Mouse (Mus musculus): ENCODE results near the gene 3110082I17Rik. TPM values are rescaled to one million over a fixed set of nuclear protein-coding genes. Genes with fewer than 3 reads are reported as not detected.

Gene 3110082I17Rik
- polyA plus RNA-seq, 1 experiment from 2014 or later = 26.2 TPM

DNA sequence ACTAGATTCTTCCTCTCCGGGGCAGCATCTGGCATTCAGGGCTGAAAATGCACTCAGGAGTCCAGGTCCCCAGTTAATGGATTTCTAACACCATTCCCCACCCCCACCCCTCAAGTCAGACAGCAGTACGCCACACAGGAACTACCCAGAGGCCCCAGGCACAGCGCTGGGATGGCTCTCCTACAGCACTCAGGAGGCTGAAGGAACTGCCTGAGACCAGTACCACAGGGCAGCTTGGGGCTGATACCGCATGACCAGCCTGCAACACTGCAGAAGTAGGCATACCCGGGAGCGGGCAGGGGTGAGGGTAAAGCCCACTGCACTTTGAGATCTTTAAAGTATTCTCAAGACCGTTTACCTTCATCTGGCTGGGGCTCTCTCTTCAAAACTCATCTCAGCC lies 54.8 kb downstream of the 3110082I17Rik start:
- DNase-seq = no peak
- ATAC-seq (ENCODE audit: low read depth) = peak; percentile 26; the same call in 1 of the 2 replicates
- peak overlapping the region; percentile 46 for H3K9ac ChIP-seq
- no peaks in the 10 kb centered on the region for H3K9me3 ChIP-seq (replicated peaks)
- 29% methylated on average over 7 of the region's 7 CpGs for WGBS (ENCODE audit: insufficient replicate concordance)
- H3K27ac ChIP-seq = peak overlapping the region; percentile 78
- no peaks in the 10 kb centered on the region for H3K36me3 ChIP-seq
- peaks cover 63% of the 10 kb centered on the region for H3K4me1 ChIP-seq (replicated peaks)
- no peaks in the 10 kb centered on the region for H3K27me3 ChIP-seq
- H3K4me3 ChIP-seq (replicated peaks) = peak overlapping the region; percentile 16; the same call in 1 of the 2 replicates
- peak overlapping the region; percentile 35 for H3K4me2 ChIP-seq

DNA sequence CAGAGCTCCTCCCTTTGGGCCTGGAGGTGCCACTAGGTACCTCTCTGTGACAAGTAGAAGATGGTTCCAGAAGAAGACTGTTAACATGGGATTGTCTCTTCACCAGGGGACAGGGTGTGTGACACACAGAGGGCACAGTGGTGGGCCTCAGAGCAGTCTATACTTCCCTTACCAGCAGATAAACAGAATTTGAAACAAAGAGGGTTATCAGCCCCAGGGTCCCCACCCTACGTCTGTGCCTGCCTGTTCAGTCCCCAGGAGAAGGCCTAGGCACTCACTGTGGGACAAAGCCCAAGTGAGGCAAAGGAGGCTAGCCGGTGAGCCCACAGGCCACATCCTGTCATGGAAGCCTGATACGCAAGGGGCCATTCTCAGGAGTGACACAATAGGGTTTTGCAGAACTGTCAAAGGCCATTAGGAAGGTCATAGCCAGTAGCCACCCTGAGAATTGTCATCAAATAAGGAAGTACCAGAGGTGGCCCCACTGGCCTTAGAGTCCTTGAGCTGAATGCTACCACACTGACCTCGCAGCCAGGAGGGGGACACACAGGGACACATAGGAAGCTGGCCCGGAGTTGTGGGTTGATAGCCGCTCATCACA lies 55.4 kb downstream of the 3110082I17Rik start, which contains the start of gene C130050O18Rik:
TSS of gene C130050O18Rik (plus strand) at position 480 of the 601 bp plus-strand sequence.
- H3K9ac ChIP-seq = peak within 1 kb of the TSS; percentile 46
- WGBS (ENCODE audit: insufficient replicate concordance) = 25% methylated on average over 6 of the region's 6 CpGs
- H3K36me3 ChIP-seq = no peaks in the 10 kb centered on the region
- no peak for DNase-seq
- peak within 1 kb of the TSS; percentile 16; the same call in 1 of the 2 replicates for H3K4me3 ChIP-seq (replicated peaks)
- H3K4me1 ChIP-seq (replicated peaks) = peaks cover 63% of the 10 kb centered on the region
- peak within 1 kb of the TSS; percentile 78 for H3K27ac ChIP-seq
- H3K27me3 ChIP-seq = no peaks in the 10 kb centered on the region
- H3K9me3 ChIP-seq (replicated peaks) = no peaks in the 10 kb centered on the region
- peak; percentile 83 for ATAC-seq (ENCODE audit: low read depth)
- H3K4me2 ChIP-seq = peak within 1 kb of the TSS; percentile 35

DNA sequence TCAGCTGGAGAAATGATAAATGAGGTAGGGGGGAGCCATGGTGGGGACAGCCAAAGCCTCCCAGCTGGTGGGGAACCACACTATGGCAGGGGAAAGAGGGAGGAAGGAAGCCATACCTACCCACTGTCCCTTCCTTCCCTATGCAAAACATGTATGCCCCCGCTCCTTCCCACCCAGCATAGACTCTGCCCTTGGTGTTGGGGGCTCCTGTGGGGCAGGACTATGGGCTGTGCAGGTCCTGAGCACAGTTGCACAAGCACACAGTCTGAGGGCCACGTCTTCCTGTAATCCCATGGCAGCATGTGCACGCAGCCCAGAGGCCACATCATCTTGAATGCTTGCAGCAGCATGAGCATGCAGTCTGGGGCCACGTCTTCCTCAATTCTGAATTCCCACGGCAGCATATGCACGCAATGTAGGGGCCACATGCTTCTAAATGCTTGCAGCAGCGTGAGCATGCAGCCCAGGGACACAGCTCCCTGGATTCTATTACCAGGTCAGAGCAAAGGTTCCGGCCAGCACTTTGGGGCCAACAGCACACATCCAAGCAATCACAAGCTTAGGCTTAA lies 56.6 kb downstream of the 3110082I17Rik start:
- Histone ChIP-seq H3K4me3 (replicated peaks) (no peak overlapping the region), H3K4me1 (replicated peaks) (peaks cover 56% of the 10 kb centered on the region), H3K9ac (no peak overlapping the region), H3K36me3 (no peaks in the 10 kb centered on the region), H3K4me2 (no peak overlapping the region; the same call in 1 of the 2 replicates), H3K9me3 (replicated peaks) (no peaks in the 10 kb centered on the region), H3K27me3 (no peaks in the 10 kb centered on the region), H3K27ac (peak overlapping the region; percentile 78)
- ATAC-seq (ENCODE audit: low read depth) (no peak), DNase-seq (no peak)
- 56% methylated on average over 8 of the region's 8 CpGs for WGBS (ENCODE audit: insufficient replicate concordance)

DNA sequence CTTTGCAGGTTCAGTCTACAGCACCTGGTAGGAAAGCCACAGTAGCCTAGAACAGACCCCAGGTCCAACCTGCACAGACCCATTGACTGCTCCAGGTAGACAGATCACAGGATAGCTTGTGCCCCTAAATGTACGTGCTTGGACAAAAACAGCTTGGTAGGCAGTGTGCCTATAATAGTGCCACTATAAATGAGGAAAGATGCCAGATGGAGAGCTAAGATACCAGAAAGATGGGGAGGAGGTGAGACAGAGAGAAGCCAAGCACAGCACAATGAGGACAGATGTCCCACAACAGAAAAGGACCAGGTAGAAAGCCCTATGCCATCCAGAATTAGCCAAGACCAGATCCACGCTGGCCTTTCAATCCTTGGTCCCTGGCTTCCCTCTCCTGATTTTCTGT lies 58.2 kb downstream of the 3110082I17Rik start:
- Histone ChIP-seq H3K4me1 (replicated peaks) (peaks cover 58% of the 10 kb centered on the region), H3K27me3 (no peaks in the 10 kb centered on the region), H3K36me3 (no peaks in the 10 kb centered on the region), H3K4me2 (no peak overlapping the region), H3K4me3 (replicated peaks) (no peak overlapping the region), H3K9ac (no peak overlapping the region), H3K27ac (no peak overlapping the region), H3K9me3 (replicated peaks) (no peaks in the 10 kb centered on the region)
- ATAC-seq (ENCODE audit: low read depth) (no peak), DNase-seq (no peak)
- WGBS (ENCODE audit: insufficient replicate concordance) = 84% methylated on average over 2 of the region's 2 CpGs

DNA sequence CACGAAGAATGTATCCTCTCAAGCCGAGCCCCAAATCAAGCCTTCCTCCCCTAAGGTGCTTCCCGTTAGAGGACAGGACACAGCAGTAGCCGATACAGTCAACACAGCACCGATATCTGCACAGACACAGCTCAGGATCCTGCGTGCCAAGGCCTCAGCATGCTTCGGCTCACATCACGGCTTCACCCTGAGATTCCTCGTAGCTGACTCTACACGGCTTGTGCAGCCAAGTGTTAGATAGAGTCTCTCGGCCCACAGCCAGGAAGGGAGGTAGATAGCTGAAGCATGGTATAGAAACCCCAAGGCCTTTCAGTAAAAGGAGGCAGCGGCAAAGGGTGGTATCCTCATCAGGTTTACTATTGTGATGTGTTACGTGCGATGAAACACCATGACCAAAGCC lies 60.3 kb downstream of the 3110082I17Rik start:
- DNase-seq = no peak
- 77% methylated on average over 14 of the region's 14 CpGs for WGBS (ENCODE audit: insufficient replicate concordance)
- H3K27me3 ChIP-seq = no peaks in the 10 kb centered on the region
- H3K4me1 ChIP-seq (replicated peaks) = peaks cover 52% of the 10 kb centered on the region
- H3K27ac ChIP-seq = no peak overlapping the region; the same call in 1 of the 2 replicates
- H3K36me3 ChIP-seq = peaks cover 11% of the 10 kb centered on the region
- ATAC-seq (ENCODE audit: low read depth) = no peak
- no peak overlapping the region for H3K9ac ChIP-seq
- H3K4me2 ChIP-seq = no peak overlapping the region
- no peaks in the 10 kb centered on the region for H3K9me3 ChIP-seq (replicated peaks)
- H3K4me3 ChIP-seq (replicated peaks) = no peak overlapping the region

DNA sequence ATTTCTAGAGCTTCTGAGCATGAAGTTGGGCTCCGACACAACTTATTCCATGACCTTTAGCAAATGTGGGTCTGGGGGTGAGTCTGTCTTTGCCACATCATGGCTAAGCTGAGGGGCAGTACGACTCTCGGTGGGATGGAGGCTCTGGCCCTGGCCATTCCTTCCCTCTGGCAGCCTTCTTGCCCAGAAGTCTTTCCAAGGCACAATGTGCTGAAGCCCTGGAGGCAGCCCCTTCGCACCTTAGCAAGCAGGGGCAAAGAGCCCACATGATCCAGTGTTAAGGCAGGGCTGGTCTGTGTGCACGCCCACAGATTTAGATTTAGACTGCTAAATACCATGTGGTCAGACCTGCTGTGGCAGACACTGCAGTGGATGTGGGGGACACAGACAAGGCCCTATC lies 61.5 kb downstream of the 3110082I17Rik start:
- 0 out of 2 replicates have a peak overlapping the region, but pooled peaks have one; percentile 79 for H3K27ac ChIP-seq
- no peaks in the 10 kb centered on the region for H3K9me3 ChIP-seq (replicated peaks)
- no peak overlapping the region for H3K4me3 ChIP-seq (replicated peaks)
- H3K27me3 ChIP-seq = no peaks in the 10 kb centered on the region
- H3K9ac ChIP-seq = peak overlapping the region; percentile 44; the same call in 1 of the 2 replicates
- peak overlapping the region; percentile 19 for H3K4me2 ChIP-seq
- no peak for ATAC-seq (ENCODE audit: low read depth)
- H3K36me3 ChIP-seq = peaks cover 23% of the 10 kb centered on the region
- 82% methylated on average over 5 of the region's 5 CpGs for WGBS (ENCODE audit: insufficient replicate concordance)
- H3K4me1 ChIP-seq (replicated peaks) = peaks cover 52% of the 10 kb centered on the region
- DNase-seq = no peak

DNA sequence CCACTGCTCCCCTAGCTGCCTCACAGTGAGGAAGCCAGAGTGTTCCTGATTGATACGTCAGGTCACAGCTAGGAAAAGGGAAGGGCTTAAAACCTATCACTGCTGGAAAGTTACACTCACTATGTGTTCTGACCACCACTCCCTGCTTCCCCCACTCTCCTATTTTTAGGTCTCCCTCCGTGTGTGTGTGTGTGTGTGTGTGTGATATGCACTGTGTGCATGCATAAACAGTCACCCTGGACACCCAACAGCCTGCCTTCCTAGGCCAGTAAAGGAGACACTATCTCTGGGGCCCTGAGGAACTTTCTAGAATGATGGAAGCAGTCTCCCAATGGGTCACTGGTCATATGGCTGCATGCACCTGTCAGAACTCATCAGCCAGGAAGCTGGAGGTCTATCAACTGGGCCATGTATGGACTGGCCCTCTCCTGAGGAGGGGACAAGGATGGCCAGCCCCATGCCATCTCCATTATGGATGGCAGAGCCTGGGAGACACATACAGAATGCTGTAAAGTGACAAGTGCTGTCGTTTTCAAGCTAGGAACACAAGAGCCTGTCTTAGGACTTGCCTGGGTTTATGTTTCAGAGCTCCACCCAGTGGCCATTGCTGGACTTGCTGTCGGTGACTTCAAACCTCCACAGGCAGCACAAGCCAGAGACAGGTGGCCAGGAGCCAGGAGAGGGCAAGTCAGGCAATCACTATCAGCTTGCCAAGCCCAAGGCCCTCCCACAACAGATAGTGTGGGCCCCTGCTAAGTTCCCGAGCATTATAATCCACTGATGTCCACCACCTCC lies 62.2 kb downstream of the 3110082I17Rik start:
- Histone ChIP-seq H3K4me1 (replicated peaks) (peaks cover 52% of the 10 kb centered on the region), H3K9ac (peak overlapping the region; percentile 44), H3K4me2 (peak overlapping the region; percentile 19), H3K27me3 (no peaks in the 10 kb centered on the region), H3K9me3 (replicated peaks) (no peaks in the 10 kb centered on the region), H3K4me3 (replicated peaks) (no peak overlapping the region), H3K27ac (peak overlapping the region; percentile 79), H3K36me3 (peaks cover 29% of the 10 kb centered on the region)
- 18% methylated on average over 5 of the region's 5 CpGs for WGBS (ENCODE audit: insufficient replicate concordance)
- DNase-seq = peak; percentile 83
- ATAC-seq (ENCODE audit: low read depth) = peak; percentile 63

DNA sequence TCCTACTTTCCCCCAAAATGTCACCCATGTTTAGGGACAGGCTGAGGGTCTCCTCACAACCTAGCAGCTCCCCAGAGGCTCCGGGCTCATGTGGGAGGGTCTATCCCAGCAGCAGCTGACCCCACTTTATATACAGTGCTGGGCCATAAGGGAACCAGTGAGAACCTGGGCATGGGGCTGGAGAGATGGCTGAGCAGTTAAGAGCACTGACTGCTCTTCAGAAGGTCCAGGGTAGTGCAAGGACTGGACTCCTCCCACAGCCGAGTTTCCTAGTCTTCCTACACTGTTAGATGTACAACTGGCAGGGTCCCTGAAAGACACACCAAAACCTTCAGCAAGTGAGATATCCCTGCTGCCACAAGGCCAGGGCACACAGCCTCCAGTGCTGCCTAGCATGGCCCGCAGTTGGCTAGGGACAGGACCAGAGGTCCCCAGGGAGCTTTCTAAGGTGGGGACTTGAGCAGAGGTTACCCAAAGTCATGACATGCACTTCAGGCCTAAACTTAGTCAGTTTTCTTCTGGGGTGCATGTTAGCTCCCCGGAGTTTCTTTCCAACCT lies 62.9 kb downstream of the 3110082I17Rik start:
- H3K36me3 ChIP-seq = peaks cover 36% of the 10 kb centered on the region
- peaks cover 58% of the 10 kb centered on the region for H3K4me1 ChIP-seq (replicated peaks)
- H3K9ac ChIP-seq = peak overlapping the region; percentile 28
- peak overlapping the region; percentile 79 for H3K27ac ChIP-seq
- H3K4me3 ChIP-seq (replicated peaks) = no peak overlapping the region
- no peaks in the 10 kb centered on the region for H3K27me3 ChIP-seq
- WGBS (ENCODE audit: insufficient replicate concordance) = 76% methylated on average over 4 of the region's 4 CpGs
- no peak overlapping the region for H3K4me2 ChIP-seq
- ATAC-seq (ENCODE audit: low read depth) (no peak), DNase-seq (no peak)
- no peaks in the 10 kb centered on the region for H3K9me3 ChIP-seq (replicated peaks)

DNA sequence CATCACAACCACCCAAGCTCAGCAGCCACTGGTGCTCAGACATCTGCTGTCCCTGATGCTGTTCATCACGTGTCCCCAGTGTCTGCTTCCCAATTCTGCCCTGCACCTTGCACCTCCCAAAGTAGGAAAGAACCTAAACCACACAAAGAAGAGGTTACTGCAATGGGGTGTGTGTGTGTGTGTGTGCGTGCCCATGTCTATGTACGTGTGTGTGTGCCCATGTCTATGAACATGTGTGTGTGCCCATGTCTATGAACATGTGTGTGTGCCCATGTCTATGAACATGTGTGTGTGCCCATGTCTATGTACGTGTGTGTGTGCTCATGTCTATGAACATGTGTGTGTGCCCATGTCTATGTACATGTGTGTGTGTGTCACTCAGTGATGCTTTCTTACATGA lies 64.8 kb downstream of the 3110082I17Rik start:
- no peaks in the 10 kb centered on the region for H3K27me3 ChIP-seq
- 89% methylated on average over 4 of the region's 4 CpGs for WGBS (ENCODE audit: insufficient replicate concordance)
- no peaks in the 10 kb centered on the region for H3K9me3 ChIP-seq (replicated peaks)
- DNase-seq = no peak
- peaks cover 55% of the 10 kb centered on the region for H3K36me3 ChIP-seq
- H3K27ac ChIP-seq = peak overlapping the region; percentile 100; the same call in 1 of the 2 replicates
- no peak overlapping the region for H3K4me2 ChIP-seq
- H3K9ac ChIP-seq = peak overlapping the region; percentile 62; the same call in 1 of the 2 replicates
- ATAC-seq (ENCODE audit: low read depth) = no peak
- H3K4me1 ChIP-seq (replicated peaks) = peaks cover 77% of the 10 kb centered on the region
- H3K4me3 ChIP-seq (replicated peaks) = no peak overlapping the region

DNA sequence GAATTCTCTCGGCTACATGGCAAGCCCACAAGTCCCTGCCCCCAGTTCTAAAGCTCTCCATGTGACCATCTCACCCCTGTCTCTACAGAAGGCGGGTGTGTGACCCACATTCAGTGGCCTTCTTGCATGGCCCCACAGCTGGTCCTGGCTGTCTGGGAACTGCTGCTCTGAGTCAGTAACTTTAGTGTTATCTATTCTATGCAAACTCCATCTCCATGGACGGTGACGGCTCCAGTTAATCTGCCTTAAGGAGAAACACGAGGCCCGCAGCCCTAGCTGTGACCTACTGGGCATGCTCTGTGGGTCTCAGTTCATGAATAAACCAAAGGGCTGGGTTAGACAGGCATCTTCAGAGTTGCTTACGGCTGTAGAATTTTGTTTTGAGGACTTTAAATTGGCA lies 65.9 kb downstream of the 3110082I17Rik start:
- Histone ChIP-seq H3K4me1 (replicated peaks) (peaks cover 86% of the 10 kb centered on the region), H3K9me3 (replicated peaks) (no peaks in the 10 kb centered on the region), H3K4me2 (peak overlapping the region; percentile 89), H3K36me3 (peaks cover 55% of the 10 kb centered on the region), H3K9ac (peak overlapping the region; percentile 62), H3K27ac (peak overlapping the region; percentile 100), H3K4me3 (replicated peaks) (peak overlapping the region; percentile 9), H3K27me3 (no peaks in the 10 kb centered on the region)
- ATAC-seq (ENCODE audit: low read depth) = peak; percentile 43
- 26% methylated on average over 7 of the region's 7 CpGs for WGBS (ENCODE audit: insufficient replicate concordance)
- peak; percentile 71 for DNase-seq

DNA sequence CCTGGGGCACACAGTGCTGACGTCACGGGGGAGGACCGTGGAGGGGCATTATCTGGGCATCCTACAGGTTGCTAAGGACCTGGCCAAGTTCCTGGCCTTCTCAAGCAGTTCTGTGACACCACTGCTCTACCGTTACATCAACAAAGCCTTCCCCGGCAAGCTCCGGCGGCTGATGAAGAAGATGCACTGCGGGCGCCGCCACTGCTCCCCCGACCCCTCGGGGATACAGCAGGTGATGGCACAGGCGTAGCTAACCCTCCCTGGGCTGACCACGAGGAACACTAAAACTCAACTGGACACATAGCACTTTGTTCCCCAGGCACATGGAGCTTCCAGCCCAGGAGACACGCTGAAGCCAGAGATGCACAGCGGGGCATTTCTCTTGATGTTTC lies 67.1 kb downstream of the 3110082I17Rik start:
- Histone ChIP-seq H3K9ac (peak overlapping the region; percentile 62; the same call in 1 of the 2 replicates), H3K9me3 (replicated peaks) (no peaks in the 10 kb centered on the region), H3K36me3 (peaks cover 55% of the 10 kb centered on the region), H3K27me3 (no peaks in the 10 kb centered on the region), H3K4me1 (replicated peaks) (peaks cover 89% of the 10 kb centered on the region), H3K27ac (peak overlapping the region; percentile 100), H3K4me2 (peak overlapping the region; percentile 89), H3K4me3 (replicated peaks) (no peak overlapping the region)
- 91% methylated on average over 16 of the region's 16 CpGs for WGBS (ENCODE audit: insufficient replicate concordance)
- DNase-seq (no peak), ATAC-seq (ENCODE audit: low read depth) (no peak)

Measured in liver, embryonic 13.5 days (tissue).